Mouse (Mus musculus) CH12.LX (cell line): ENCODE results near the gene Abcb9. TPM values are rescaled to one million over a fixed set of nuclear protein-coding genes. Genes with fewer than 3 reads are reported as not detected.

ENCODE experiments used
- DNase-seq: peaks from one replicate; pipeline ENCODE4 v3.0.0-alpha.2; 2013; ENCODE audit errors: extremely low read depth
- H3K27ac ChIP-seq: 2 replicates; pipeline ENCODE4 v1.5.1; 2012; ENCODE audit warnings: low read depth, mild to moderate bottlenecking, control low read depth, moderate library complexity; ENCODE audit not compliant: insufficient read depth
- H3K27me3 ChIP-seq: replicated peaks from 2 replicates; pipeline ENCODE3; 2012; ENCODE audit warnings: inconsistent platforms
- H3K36me3 ChIP-seq, 2 experiments: replicated peaks in 1 of 2; 2 replicates each; pipeline versions ENCODE3 to v1.6.1; 2012; ENCODE audit warnings: inconsistent platforms in 1 of 2, low read length in 1 of 2, mild to moderate bottlenecking in 1 of 2, mixed read lengths in 1 of 2, moderate library complexity in 1 of 2; ENCODE audit not compliant: control insufficient read depth in 1 of 2, insufficient read depth in 1 of 2
- H3K4me1 ChIP-seq, 2 experiments: 2 replicates each; pipeline ENCODE4 v1.6.1; 2012; ENCODE audit warnings: inconsistent platforms in 1 of 2, moderate library complexity in 1 of 2; ENCODE audit not compliant: insufficient read depth in 2 of 2, control insufficient read depth in 1 of 2
- H3K4me2 ChIP-seq: 2 replicates; pipeline ENCODE4 v1.6.1; 2012; ENCODE audit warnings: low read depth, mild to moderate bottlenecking, control low read depth; ENCODE audit not compliant: poor library complexity, insufficient read depth, severe bottlenecking
- H3K4me3 ChIP-seq, 3 experiments: fragments of 150-350 bp in 1 of 3; sonication (generic) in 1 of 3; replicated peaks in 1 of 3; 2 replicates each; pipeline versions ENCODE3 to v1.5.1; 2011 to 2012; ENCODE audit warnings: low read depth in 2 of 3, low read length in 2 of 3, mild to moderate bottlenecking in 2 of 3, moderate library complexity in 2 of 3, control low read depth in 1 of 3, improper control_type of control experiment in 1 of 3, inconsistent platforms in 1 of 3, mixed read lengths in 1 of 3; ENCODE audit not compliant: poor library complexity in 1 of 3
- H3K79me2 ChIP-seq: replicated peaks from 2 replicates; pipeline ENCODE4 v1.6.1; 2012; ENCODE audit warnings: mild to moderate bottlenecking, moderate library complexity; ENCODE audit not compliant: control insufficient read depth, poor library complexity, insufficient read depth, severe bottlenecking; ENCODE audit errors: extremely low read depth
- H3K9ac ChIP-seq: 2 replicates; pipeline ENCODE4 v1.6.1; 2012; ENCODE audit warnings: low read depth, mild to moderate bottlenecking, control low read depth, moderate library complexity; ENCODE audit not compliant: insufficient read depth
- H3K9me3 ChIP-seq: replicated peaks from 2 replicates; pipeline ENCODE3; 2012; ENCODE audit warnings: low read length, inconsistent platforms, mixed read lengths
- CHD1 ChIP-seq: IDR thresholded peaks from 2 replicates; pipeline ENCODE4 v1.6.1; 2012; ENCODE audit warnings: low read depth, low read length, improper control_type of control experiment, inconsistent platforms
- CTCF ChIP-seq, 2 experiments: IDR thresholded peaks in 1 of 2; conservative IDR thresholded peaks in 1 of 2; 2 replicates each; pipeline ENCODE4 v1.5.1; 2011 to 2012; ENCODE audit warnings: low read depth in 2 of 2, low read length in 2 of 2, improper control_type of control experiment in 1 of 2, inconsistent platforms in 1 of 2, mild to moderate bottlenecking in 1 of 2, moderate library complexity in 1 of 2
- ELF1 ChIP-seq: IDR thresholded peaks from 2 replicates; pipeline ENCODE4 v1.6.1; 2014; ENCODE audit warnings: low read depth, mild to moderate bottlenecking, inconsistent platforms, low read length, improper control_type of control experiment
- EP300 ChIP-seq: IDR thresholded peaks from 2 replicates; pipeline ENCODE4 v1.6.1; 2011; ENCODE audit warnings: low read length, improper control_type of control experiment
- ETS1 ChIP-seq: conservative IDR thresholded peaks from 2 replicates; pipeline ENCODE4 v1.6.1; 2012; ENCODE audit warnings: low read depth, mild to moderate bottlenecking, inconsistent platforms, low read length, improper control_type of control experiment, moderate library complexity
- HCFC1 ChIP-seq: IDR thresholded peaks from 2 replicates; pipeline ENCODE4 v1.6.1; 2012; ENCODE audit warnings: low read depth, mild to moderate bottlenecking, inconsistent platforms, low read length, improper control_type of control experiment
- KAT2A ChIP-seq: IDR thresholded peaks from 2 replicates; pipeline ENCODE4 v1.6.1; 2012; ENCODE audit warnings: low read length, improper control_type of control experiment, inconsistent platforms; ENCODE audit not compliant: insufficient replicate concordance
- MAZ ChIP-seq: IDR thresholded peaks from 2 replicates; pipeline ENCODE4 v1.6.1; 2012; ENCODE audit warnings: low read depth, mild to moderate bottlenecking, inconsistent platforms, low read length, improper control_type of control experiment, moderate library complexity
- MEF2A ChIP-seq: IDR thresholded peaks from 2 replicates; pipeline ENCODE4 v1.6.1; 2014; ENCODE audit warnings: low read depth, mild to moderate bottlenecking, inconsistent platforms, low read length, improper control_type of control experiment, borderline replicate concordance
- MYC ChIP-seq: IDR thresholded peaks from 2 replicates; pipeline ENCODE4 v1.6.1; 2011; ENCODE audit warnings: low read depth, mild to moderate bottlenecking, improper control_type of control experiment, low read length
- PAX5 ChIP-seq: IDR thresholded peaks from 2 replicates; pipeline ENCODE4 v1.6.1; 2012; ENCODE audit warnings: low read length, inconsistent platforms, mixed read lengths
- POLR2A ChIP-seq: IDR thresholded peaks from 2 replicates; pipeline ENCODE4 v1.6.1; 2011; ENCODE audit warnings: low read depth, mild to moderate bottlenecking, improper control_type of control experiment, low read length
- POLR2AphosphoS2 ChIP-seq: IDR thresholded peaks from 2 replicates; pipeline ENCODE4 v1.6.1; 2011; ENCODE audit warnings: low read depth, low read length, improper control_type of control experiment
- SMC3 ChIP-seq: IDR thresholded peaks from 2 replicates; pipeline ENCODE4 v1.6.1; 2011; ENCODE audit warnings: low read depth, low read length, improper control_type of control experiment
- USF1 ChIP-seq: IDR thresholded peaks from 2 replicates; pipeline ENCODE4 v1.6.1; 2014; ENCODE audit warnings: low read depth, mild to moderate bottlenecking, inconsistent platforms, low read length, improper control_type of control experiment
- ZC3H11A ChIP-seq: IDR thresholded peaks from 2 replicates; pipeline ENCODE4 v1.6.1; 2012; ENCODE audit warnings: low read depth, mild to moderate bottlenecking, inconsistent platforms, low read length, improper control_type of control experiment
- ZKSCAN1 ChIP-seq: IDR thresholded peaks from 2 replicates; pipeline ENCODE4 v1.6.1; 2012; ENCODE audit warnings: low read depth, inconsistent platforms, low read length, improper control_type of control experiment, borderline replicate concordance
- ZNF384 ChIP-seq: IDR thresholded peaks from 2 replicates; pipeline ENCODE4 v1.6.1; 2012; ENCODE audit warnings: low read depth, low read length, improper control_type of control experiment, inconsistent platforms
- dilution Hi-C: fragments of 300-500 bp; cut with MboI; formaldehyde crosslinking; loops from 2 replicates; pipeline ENCODE4 v1.14.3; 2020; ENCODE audit warnings: low sequenced_read_pairs; ENCODE audit not compliant: extremely low pct_unique_long_range_greater_than_20kb, extremely low pct_ligation_motif_present
- in situ Hi-C: fragments of 300-500 bp; cut with MboI; formaldehyde crosslinking; loops from 3 replicates; pipeline ENCODE4 v1.14.3; 2019; ENCODE audit warnings: low sequenced_read_pairs, low pct_ligation_motif_present, low pct_unique_long_range_greater_than_20kb, mixed read lengths
- polyA plus RNA-seq: library from polyadenylated mRNA; unstranded; fragments of >175 nt; gene quantifications from 2 replicates; pipeline ENCODE4 v1.2.1, GENCODE M21; 2012; ENCODE audit warnings: low read depth; ENCODE audit not compliant: insufficient read length
- total RNA-seq, 2 experiments: library from RNA; depleted of rRNA; stranded (reverse); fragments of 300-350 nt in 1 of 2; fragments of >200 nt in 1 of 2; gene quantifications; 2 replicates each; pipeline ENCODE4 v1.2.3; 2012 to 2014

Abcb9 gene
- total and polyA plus RNA-seq, 3 experiments, result 0.44 to 1.4 (median 0.98) TPM

GRCm38 (mm10) chr5:124058749-124059148 lies 36.8 kb downstream of the Abcb9 start:
- H3K9ac ChIP-seq, result no peak overlapping the region
- H3K27ac ChIP-seq, result no peak overlapping the region
- no peak for TF ChIP-seq EP300
- no peak overlapping the region for H3K4me3 ChIP-seq
- peaks cover 4% of the 10 kb centered on the region for H3K9me3 ChIP-seq
- no peaks in the 10 kb centered on the region for H3K79me2 ChIP-seq
- peaks cover 3 to 23% of the 10 kb centered on the region in 2 experiments; a peak in 3 of 4 replicates for H3K4me1 ChIP-seq
- no peak overlapping the region for H3K4me2 ChIP-seq
- no peaks in the 10 kb centered on the region for H3K27me3 ChIP-seq
- peaks cover 0 to 3% of the 10 kb centered on the region in 2 experiments for H3K36me3 ChIP-seq
- in situ Hi-C loops (no loop called here), dilution Hi-C loops (no loop called here)
- DNase-seq, result no peak

- Histone ChIP-seq H3K27me3 (no peaks in the 10 kb centered on the region), H3K4me1 (peaks cover 3 to 31% of the 10 kb centered on the region in 2 experiments; a peak in 3 of 4 replicates), H3K27ac (no peak overlapping the region)
- no peak for TF ChIP-seq USF1
- TF ChIP-seq MEF2A, result no peak
- no peak for TF ChIP-seq ZC3H11A
- TF ChIP-seq ETS1, result no peak
- no peak for TF ChIP-seq CHD1
- TF ChIP-seq PAX5, result no peak
- no peak for TF ChIP-seq ZNF384
- TF ChIP-seq SMC3, result no peak
- no peak for TF ChIP-seq CTCF (conservative IDR thresholded peaks at IDR 0.05 in 1 of 2, IDR thresholded peaks at IDR 0.05 in 1 of 2; ENCODE audit: low read depth in 2 of 2, low read length in 2 of 2)
- no peak for TF ChIP-seq MAZ
- no peak for TF ChIP-seq POLR2AphosphoS2
- TF ChIP-seq POLR2A, result no peak
- no peak for TF ChIP-seq HCFC1
- TF ChIP-seq MYC, result no peak
- no peak for TF ChIP-seq KAT2A
- no peak for TF ChIP-seq ELF1
- TF ChIP-seq ZKSCAN1, result no peak
- TF ChIP-seq, all 38 proteins: peak for 0
- in situ Hi-C loops, result no loop called here
- H3K4me2 ChIP-seq, result no peak overlapping the region
- DNase-seq, result no peak
- dilution Hi-C loops, result no loop called here
- H3K4me3 ChIP-seq, result no peak overlapping the region
- peaks cover 4% of the 10 kb centered on the region for H3K9me3 ChIP-seq
- H3K36me3 ChIP-seq, result no peaks in the 10 kb centered on the region
- no peak overlapping the region for H3K9ac ChIP-seq
- no peaks in the 10 kb centered on the region for H3K79me2 ChIP-seq
Observed at GRCm38 (mm10) chr5:124056956-124057355, 38.6 kb downstream of the Abcb9 start.
